Mouse (Mus musculus) liver, embryonic 14.5 days (tissue): ENCODE measurements around the gene Slpi.

ENCODE experiments used
- CTCF ChIP-seq: IDR thresholded peaks from 2 replicates; pipeline ENCODE4 v1.5.1; 2016; ENCODE audit warnings: antibody characterized with exemption, low read depth, control low read depth
- EP300 ChIP-seq: IDR thresholded peaks from 2 replicates; pipeline ENCODE4 v1.6.1; 2016; ENCODE audit warnings: antibody characterized with exemption, low read depth

DNA sequence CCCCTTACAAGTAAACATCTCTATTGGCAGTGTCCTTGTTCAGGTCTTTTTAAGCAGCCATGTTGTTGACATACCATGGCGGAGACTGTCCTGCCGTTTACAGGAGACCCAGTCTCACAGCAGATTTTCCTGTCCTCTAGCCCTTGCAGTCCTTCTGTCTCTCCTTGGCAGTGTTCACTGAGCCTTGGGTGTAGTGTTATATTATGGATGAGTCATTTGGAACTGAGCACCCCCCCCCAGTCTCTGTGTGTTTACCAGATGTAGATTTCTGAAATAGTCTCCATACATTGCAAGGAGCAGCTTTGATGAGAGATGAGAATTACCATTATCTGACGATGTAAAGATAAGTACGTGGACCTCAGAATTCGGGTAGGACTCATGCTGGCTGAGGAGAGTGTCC is 76.3 kb downstream of the Slpi start:
- TF ChIP-seq CTCF (no peak), EP300 (no peak)
